Mouse (Mus musculus) inflammation-experienced regulatory T-cells, adult 6 months (primary cell): ENCODE measurements around the gene C1qtnf5. TPM values are rescaled to one million over a fixed set of nuclear protein-coding genes. Genes with fewer than 3 reads are reported as not detected.

ENCODE experiments used
- ATAC-seq: one replicate; pipeline ENCODE4 v1.8.0; 2017
- polyA plus RNA-seq, 3 experiments: library from polyadenylated mRNA; unstranded; fragments of 100-300 nt; shearing (Covaris generic); gene quantifications; one replicate each; pipeline ENCODE4 v1.2.1; 2017

C1qtnf5 gene
- polyA plus RNA-seq, 3 experiments from 2014 or later = not detected

- ATAC-seq = no peak
Measured at GRCm38 (mm10) chr9:44133287-44133686, 26.2 kb downstream of the C1qtnf5 start.

GRCm38 (mm10) chr9:44134101-44134850 is 27.2 kb downstream of the C1qtnf5 start, which contains the start of gene Mcam:
Gene Mcam, plus strand, starts transcription at chr9:44134469.
- no peak for ATAC-seq

- peak; percentile 19 for ATAC-seq
Measured at GRCm38 (mm10) chr9:44134851-44135730, 28.0 kb downstream of the C1qtnf5 start.

GRCm38 (mm10) chr9:44135731-44136411 is 28.8 kb downstream of the C1qtnf5 start:
- ATAC-seq = no peak

DNA sequence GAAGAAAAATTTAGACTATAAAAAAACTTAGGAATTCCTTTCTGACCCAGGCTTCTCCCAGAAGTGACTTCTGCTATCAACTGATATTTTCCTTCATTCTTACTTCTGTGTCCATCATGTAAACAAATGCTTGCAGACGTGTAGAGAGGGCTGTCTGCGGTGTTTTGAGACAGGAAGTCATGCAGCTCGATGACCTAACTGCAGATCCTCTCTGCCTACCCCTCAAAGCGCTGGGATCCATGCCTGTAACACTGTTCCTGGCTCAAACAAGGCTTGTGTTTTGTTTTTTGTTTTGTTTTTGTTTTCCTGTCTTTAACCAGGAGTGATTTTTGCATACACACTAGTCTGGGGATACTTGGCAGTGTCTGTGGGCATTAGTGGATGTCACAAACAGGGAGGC is 30.8 kb downstream of the C1qtnf5 start:
- no peak for ATAC-seq

DNA sequence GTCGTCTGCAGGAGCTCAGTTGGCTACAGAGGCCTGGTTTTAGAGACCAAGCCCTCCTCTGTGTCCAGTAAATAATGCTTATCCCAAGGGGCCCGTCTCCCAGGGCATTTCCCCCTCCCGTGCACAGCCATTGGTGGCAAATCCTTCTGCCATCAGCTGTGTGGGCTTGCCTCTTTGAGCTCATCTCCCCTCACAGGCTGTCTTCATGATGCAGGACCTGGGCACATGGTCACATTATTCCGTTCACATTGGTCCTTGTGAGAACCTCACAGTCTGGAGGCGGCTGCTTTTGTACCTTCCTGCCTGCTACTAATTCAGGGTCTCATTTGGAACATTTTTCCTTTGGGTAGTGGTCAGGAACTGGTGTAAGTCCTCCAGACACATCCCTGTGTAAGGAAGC is 34.9 kb downstream of the C1qtnf5 start:
- no peak for ATAC-seq

DNA sequence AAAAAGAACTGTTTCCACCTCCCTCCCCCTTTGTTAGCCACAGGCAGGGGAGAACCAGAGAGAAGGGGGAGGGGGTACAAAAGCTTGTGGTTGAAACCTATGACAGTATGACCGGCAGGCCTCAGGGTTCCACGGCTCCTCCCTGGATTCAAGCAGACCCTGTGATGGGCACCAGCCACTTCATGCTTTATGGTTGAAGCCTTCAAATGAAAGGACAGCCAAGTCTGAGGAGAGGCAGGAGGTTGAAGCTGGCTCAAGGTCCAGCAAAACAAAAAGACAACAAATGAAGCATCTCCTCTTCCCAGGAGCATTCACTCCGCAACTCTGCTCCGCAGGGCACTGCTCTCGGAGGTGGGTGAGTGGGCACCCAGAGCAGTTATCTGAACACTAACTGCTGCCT is 36.4 kb downstream of the C1qtnf5 start:
- no peak for ATAC-seq

DNA sequence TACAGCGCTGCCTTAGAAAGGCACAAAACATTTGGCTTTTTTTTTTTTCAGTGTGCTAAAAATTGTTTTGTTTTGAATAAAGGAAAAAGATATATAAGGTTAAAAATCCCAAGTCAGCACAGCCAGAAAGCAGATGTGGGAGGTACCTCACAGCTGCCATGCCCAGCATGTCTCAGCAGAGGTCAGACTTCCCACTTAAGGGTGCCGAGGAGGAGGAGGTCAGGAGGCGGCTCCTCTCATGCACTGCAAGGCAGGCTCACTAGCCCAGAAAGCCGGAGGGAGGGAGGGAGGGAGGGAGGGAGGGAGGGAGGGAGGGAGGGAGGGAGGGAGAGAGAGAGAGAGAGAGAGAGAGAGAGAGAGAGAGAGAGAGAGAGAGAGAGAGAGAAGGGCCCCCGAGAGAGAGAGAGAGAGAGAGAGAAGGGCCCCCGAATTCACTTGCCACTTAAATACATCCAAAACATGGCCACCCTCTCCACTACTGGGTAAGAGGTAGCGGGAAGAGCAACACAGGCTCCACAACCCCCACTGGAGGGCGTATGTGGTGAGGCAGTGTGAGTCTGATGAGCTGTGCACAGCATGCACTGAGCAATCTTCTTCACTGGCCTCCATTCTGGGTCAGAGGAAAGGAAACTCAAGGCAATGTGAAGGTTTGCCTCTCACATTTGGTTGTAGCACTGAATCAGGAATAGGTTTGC is 37.1 kb downstream of the C1qtnf5 start:
- ATAC-seq = no peak

- ATAC-seq = no peak
Measured at GRCm38 (mm10) chr9:44144718-44145060, 37.6 kb downstream of the C1qtnf5 start.

GRCm38 (mm10) chr9:44147290-44147689 is 40.2 kb downstream of the C1qtnf5 start:
- ATAC-seq = no peak

Other genes with a start within 250 kb of the C1qtnf5 start
- 100 to 1,000 TPM; 179 to 228 (median 209) TPM for gene Thy1, start 63.9 kb upstream of the C1qtnf5 start, polyA plus RNA-seq
- gene Usp2, start 40.2 kb upstream of the C1qtnf5 start, polyA plus RNA-seq = 1 to 10 TPM in 2 of 3 experiments, under 1 TPM in 1; 0.53 to 5.0 (median 2.2) TPM
- not detected for gene Mfrp, start 5.5 kb upstream of the C1qtnf5 start, polyA plus RNA-seq
- gene Gm49380, start 6.3 kb downstream of the C1qtnf5 start, polyA plus RNA-seq = not detected
- 1 to 10 TPM; 3.9 to 8.2 (median 6.0) TPM for gene Rnf26, start 6.3 kb downstream of the C1qtnf5 start, polyA plus RNA-seq
- under 1 TPM in 1 of 3 experiments, not detected in 2; 0.69 TPM for gene Mcam, start 27.2 kb downstream of the C1qtnf5 start, polyA plus RNA-seq
- gene Cbl, start 126.8 kb downstream of the C1qtnf5 start, polyA plus RNA-seq = 10 to 100 TPM; 17.9 to 31.2 (median 19.8) TPM
- gene Ccdc153, start 133.4 kb downstream of the C1qtnf5 start, polyA plus RNA-seq = not detected
- gene Pdzd3, start 144.2 kb downstream of the C1qtnf5 start, polyA plus RNA-seq = under 1 TPM in 1 of 3 experiments, not detected in 2; 0.15 TPM
- gene Nlrx1, start 161.4 kb downstream of the C1qtnf5 start, polyA plus RNA-seq = 10 to 100 TPM in 1 of 3 experiments, 1 to 10 TPM in 2; 3.3 to 10.7 (median 4.1) TPM
- gene Abcg4, start 181.4 kb downstream of the C1qtnf5 start, polyA plus RNA-seq = not detected
- gene Hinfp, start 198.4 kb downstream of the C1qtnf5 start, polyA plus RNA-seq = 10 to 100 TPM; 16.2 to 24.6 (median 18.9) TPM
- 1 to 10 TPM; 1.7 to 3.1 (median 2.8) TPM for gene C2cd2l, start 213.0 kb downstream of the C1qtnf5 start, polyA plus RNA-seq
- 10 to 100 TPM; 11.1 to 17.6 (median 13.1) TPM for gene Dpagt1, start 218.8 kb downstream of the C1qtnf5 start, polyA plus RNA-seq
- gene H2afx, start 227.4 kb downstream of the C1qtnf5 start, polyA plus RNA-seq = 10 to 100 TPM; 14.3 to 61.7 (median 16.1) TPM
- gene Hmbs, start 237.0 kb downstream of the C1qtnf5 start, polyA plus RNA-seq = 10 to 100 TPM; 24.7 to 35.8 (median 25.4) TPM